Mouse (Mus musculus) E14TG2a.4 (cell line): ENCODE measurements around the gene Scarb1.

ENCODE experiments used
- CTCF ChIP-seq: conservative IDR thresholded peaks from 2 replicates; pipeline ENCODE4 v1.5.1; 2014; ENCODE audit warnings: low read length
- NANOG ChIP-seq: IDR thresholded peaks from 2 replicates; pipeline ENCODE4 v1.6.1; 2014; ENCODE audit warnings: borderline replicate concordance, low read length, mixed read lengths

GRCm38 (mm10) chr5:125234399-125234798, 106.5 kb downstream of the Scarb1 start:
- TF ChIP-seq CTCF (no peak), NANOG (no peak)
